Mouse (Mus musculus) erythroblast, embryonic 14.5 days (primary cell): ENCODE measurements at regions not wholly inside any gene's neighbourhood (a gene's known extent, or its start where the extent isn't known, plus 50 kb on each side); places are given as distances from the start of the nearest gene placed in this dataset.

Source experiments
- GATA1 ChIP-seq: IDR thresholded peaks from 2 replicates; pipeline ENCODE4 v1.6.1; 2012; ENCODE audit warnings: low read length, inconsistent platforms, mixed read lengths
- TAL1 ChIP-seq: IDR thresholded peaks from 3 replicates; pipeline ENCODE4 v1.6.1; 2012; ENCODE audit warnings: low read length, inconsistent platforms, mixed read lengths

GRCm38 (mm10) chr5:120288036-120288684 is 143.3 kb upstream of the Lhx5 start:
- TF ChIP-seq TAL1 (no peak), GATA1 (no peak)
